Mouse (Mus musculus): ENCODE results near the gene Sulf2. TPM values are rescaled to one million over a fixed set of nuclear protein-coding genes. Genes with fewer than 3 reads are reported as not detected.
A peak's percentile ranks its signal among the peaks of the same experiment; 100 is the strongest.

The Sulf2 gene
- polyA plus RNA-seq, 1 experiment = 18.6 TPM

DNA sequence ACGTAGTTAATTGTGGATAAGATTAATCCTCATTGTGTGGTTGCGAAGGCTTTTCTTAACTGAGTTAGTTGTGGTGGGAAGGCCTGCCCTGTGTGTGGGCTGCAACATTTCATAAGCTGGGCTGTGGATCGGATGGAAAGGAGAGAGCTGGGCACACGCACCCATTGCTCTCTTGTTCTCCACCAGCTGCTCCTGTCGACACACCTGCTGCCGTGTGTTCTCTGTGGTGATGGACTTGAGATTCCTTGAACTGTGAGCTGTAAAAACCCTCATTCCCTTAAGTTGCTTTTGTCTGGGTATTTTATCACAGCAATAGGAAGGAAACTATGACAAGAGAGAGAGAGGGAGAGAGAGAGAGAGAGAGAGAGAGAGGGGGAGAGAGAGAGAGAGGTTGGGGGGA, 30.3 kb upstream of the Sulf2 start:
- Histone ChIP-seq H3K4me3 (ENCODE audit: insufficient read depth, low read depth, low read length) (no peak overlapping the region), H3K36me3 (ENCODE audit: control insufficient read depth, insufficient read depth, low read length) (no peaks in the 10 kb centered on the region), H3K4me1 (ENCODE audit: control insufficient read depth, insufficient read depth, low read length) (peaks cover 10% of the 10 kb centered on the region; the same call in 1 of the 2 replicates), H3K27ac (ENCODE audit: insufficient read depth, low read depth, low read length) (no peak overlapping the region; the same call in 1 of the 2 replicates), H3K27me3 (replicated peaks; ENCODE audit: control insufficient read depth, insufficient read depth, low read length) (no peaks in the 10 kb centered on the region)
- no peak for DNase-seq
- no peak for TF ChIP-seq CTCF (conservative IDR thresholded peaks at IDR 0.05; ENCODE audit: insufficient read depth, insufficient read length, low read depth, low read length)
- TF ChIP-seq POLR2A (IDR thresholded peaks at IDR 0.05; ENCODE audit: low read depth, low read length) = no peak
- WGBS = 92% methylated on average over 6 of the region's 6 CpGs

- no peaks in the 10 kb centered on the region for H3K27me3 ChIP-seq (replicated peaks; ENCODE audit: control insufficient read depth, insufficient read depth, low read length)
- peak; percentile 43 for TF ChIP-seq CTCF (conservative IDR thresholded peaks at IDR 0.05; ENCODE audit: insufficient read depth, insufficient read length, low read depth, low read length)
- no peak for TF ChIP-seq POLR2A (IDR thresholded peaks at IDR 0.05; ENCODE audit: low read depth, low read length)
- 67% methylated on average over 6 of the region's 6 CpGs for WGBS
- no peak overlapping the region for H3K27ac ChIP-seq (ENCODE audit: insufficient read depth, low read depth, low read length)
- H3K36me3 ChIP-seq (ENCODE audit: control insufficient read depth, insufficient read depth, low read length) = no peaks in the 10 kb centered on the region
- H3K4me3 ChIP-seq (ENCODE audit: insufficient read depth, low read depth, low read length) = no peak overlapping the region
- peak; percentile 26 for DNase-seq
- peaks cover 5% of the 10 kb centered on the region for H3K4me1 ChIP-seq (ENCODE audit: control insufficient read depth, insufficient read depth, low read length)
Observed at GRCm38 (mm10) chr2:166184417-166184816, 29.0 kb upstream of the Sulf2 start.

DNA sequence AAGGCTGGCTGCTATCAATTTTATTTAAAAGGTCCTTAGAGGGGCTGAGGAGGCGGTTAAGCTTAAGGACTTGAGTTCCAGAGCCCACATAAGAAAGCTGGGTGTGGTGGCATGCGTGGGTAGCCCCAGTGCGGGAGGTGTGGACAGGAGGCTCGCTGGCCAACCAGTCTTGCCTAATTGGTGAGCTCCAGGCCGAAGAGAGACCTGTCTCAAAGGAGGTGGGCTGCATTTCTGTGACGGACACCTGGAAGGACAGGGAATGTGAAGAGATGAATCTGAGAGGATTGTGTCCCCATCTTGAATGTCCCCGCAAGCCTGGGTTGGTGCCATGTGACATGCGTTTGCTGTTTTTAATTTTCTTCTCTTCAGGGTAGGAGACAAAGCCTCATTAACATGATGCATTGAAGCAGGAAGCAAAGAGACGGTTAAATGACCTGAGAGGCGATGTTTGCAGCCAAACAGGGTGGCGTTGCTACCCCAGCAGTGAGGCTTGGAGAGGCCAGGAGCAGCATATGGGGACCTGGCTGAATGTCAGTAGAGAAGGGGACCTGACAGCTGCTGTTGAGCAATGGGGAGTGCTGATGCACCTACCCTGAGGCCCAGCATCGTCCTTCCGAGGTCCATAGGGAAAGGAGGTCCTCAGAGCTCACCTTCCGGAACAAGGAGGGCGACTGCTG, 26.7 kb upstream of the Sulf2 start:
- H3K4me3 ChIP-seq (ENCODE audit: insufficient read depth, low read depth, low read length) = no peak overlapping the region
- no peak for DNase-seq
- no peak overlapping the region for H3K27ac ChIP-seq (ENCODE audit: insufficient read depth, low read depth, low read length)
- peaks cover 5% of the 10 kb centered on the region for H3K4me1 ChIP-seq (ENCODE audit: control insufficient read depth, insufficient read depth, low read length)
- H3K36me3 ChIP-seq (ENCODE audit: control insufficient read depth, insufficient read depth, low read length) = no peaks in the 10 kb centered on the region
- WGBS = 91% methylated on average over 15 of the region's 15 CpGs
- H3K27me3 ChIP-seq (replicated peaks; ENCODE audit: control insufficient read depth, insufficient read depth, low read length) = no peaks in the 10 kb centered on the region
- no peak for TF ChIP-seq POLR2A (IDR thresholded peaks at IDR 0.05; ENCODE audit: low read depth, low read length)
- no peak for TF ChIP-seq CTCF (conservative IDR thresholded peaks at IDR 0.05; ENCODE audit: insufficient read depth, insufficient read length, low read depth, low read length)

GRCm38 (mm10) chr2:166180744-166181508, 25.5 kb upstream of the Sulf2 start:
- Histone ChIP-seq H3K4me1 (ENCODE audit: control insufficient read depth, insufficient read depth, low read length) (no peaks in the 10 kb centered on the region; the same call in 1 of the 2 replicates), H3K27me3 (replicated peaks; ENCODE audit: control insufficient read depth, insufficient read depth, low read length) (no peaks in the 10 kb centered on the region), H3K27ac (ENCODE audit: insufficient read depth, low read depth, low read length) (peak overlapping the region; percentile 35; the same call in 1 of the 2 replicates), H3K4me3 (ENCODE audit: insufficient read depth, low read depth, low read length) (no peak overlapping the region), H3K36me3 (ENCODE audit: control insufficient read depth, insufficient read depth, low read length) (no peaks in the 10 kb centered on the region)
- TF ChIP-seq CTCF (conservative IDR thresholded peaks at IDR 0.05; ENCODE audit: insufficient read depth, insufficient read length, low read depth, low read length) = no peak
- no peak for TF ChIP-seq POLR2A (IDR thresholded peaks at IDR 0.05; ENCODE audit: low read depth, low read length)
- DNase-seq = peak; percentile 76
- 29% methylated on average over 11 of the region's 11 CpGs for WGBS

GRCm38 (mm10) chr2:166180136-166180649, 24.7 kb upstream of the Sulf2 start:
- TF ChIP-seq CTCF (conservative IDR thresholded peaks at IDR 0.05; ENCODE audit: insufficient read depth, insufficient read length, low read depth, low read length) = no peak
- no peak for TF ChIP-seq POLR2A (IDR thresholded peaks at IDR 0.05; ENCODE audit: low read depth, low read length)
- WGBS = 56% methylated on average over 5 of the region's 5 CpGs
- DNase-seq = no peak
- H3K4me1 ChIP-seq (ENCODE audit: control insufficient read depth, insufficient read depth, low read length) = no peaks in the 10 kb centered on the region; the same call in 1 of the 2 replicates
- H3K27ac ChIP-seq (ENCODE audit: insufficient read depth, low read depth, low read length) = peak overlapping the region; percentile 35; the same call in 1 of the 2 replicates
- no peaks in the 10 kb centered on the region for H3K36me3 ChIP-seq (ENCODE audit: control insufficient read depth, insufficient read depth, low read length)
- no peak overlapping the region for H3K4me3 ChIP-seq (ENCODE audit: insufficient read depth, low read depth, low read length)
- H3K27me3 ChIP-seq (replicated peaks; ENCODE audit: control insufficient read depth, insufficient read depth, low read length) = no peaks in the 10 kb centered on the region

- H3K27me3 ChIP-seq (replicated peaks; ENCODE audit: control insufficient read depth, insufficient read depth, low read length) = no peaks in the 10 kb centered on the region
- peak; percentile 40 for DNase-seq
- no peak for TF ChIP-seq CTCF (conservative IDR thresholded peaks at IDR 0.05; ENCODE audit: insufficient read depth, insufficient read length, low read depth, low read length)
- TF ChIP-seq POLR2A (IDR thresholded peaks at IDR 0.05; ENCODE audit: low read depth, low read length) = no peak
- H3K4me3 ChIP-seq (ENCODE audit: insufficient read depth, low read depth, low read length) = no peak overlapping the region
- no peaks in the 10 kb centered on the region for H3K36me3 ChIP-seq (ENCODE audit: control insufficient read depth, insufficient read depth, low read length)
- H3K27ac ChIP-seq (ENCODE audit: insufficient read depth, low read depth, low read length) = peak overlapping the region; percentile 35; the same call in 1 of the 2 replicates
- H3K4me1 ChIP-seq (ENCODE audit: control insufficient read depth, insufficient read depth, low read length) = no peaks in the 10 kb centered on the region; the same call in 1 of the 2 replicates
- WGBS = 85% methylated on average over 4 of the region's 4 CpGs
Observed at GRCm38 (mm10) chr2:166179457-166180101, 24.1 kb upstream of the Sulf2 start.
